Mouse (Mus musculus): ENCODE data around the gene Tm7sf3.
"Not testable (repeated sequence)": the region's sequence is repeated elsewhere in the genome, so short reads cannot be mapped to it uniquely, and the experiment has no call there.

Tm7sf3 gene

DNA sequence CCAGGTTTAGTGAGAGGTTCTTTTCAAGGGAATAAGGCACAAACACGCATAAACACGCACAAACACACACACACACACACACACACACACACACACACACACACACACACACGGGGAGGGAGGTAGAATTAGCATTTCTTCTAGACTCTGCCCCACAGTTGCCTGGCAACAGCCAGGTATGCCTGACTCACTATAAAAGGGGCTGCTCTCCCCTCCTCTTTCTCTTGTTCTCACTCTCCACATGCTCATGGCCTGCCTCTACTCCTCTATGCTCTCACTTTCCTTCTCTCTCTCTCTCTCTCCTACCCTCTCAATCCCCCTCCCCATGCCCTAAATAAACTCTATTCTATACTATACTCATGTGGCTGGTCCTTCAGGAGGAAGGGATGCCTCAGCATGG lies 14.5 kb downstream of the Tm7sf3 start:
- in situ Hi-C loops (cut with MboI; ENCODE audit: low sequenced_read_pairs): no loop called here

DNA sequence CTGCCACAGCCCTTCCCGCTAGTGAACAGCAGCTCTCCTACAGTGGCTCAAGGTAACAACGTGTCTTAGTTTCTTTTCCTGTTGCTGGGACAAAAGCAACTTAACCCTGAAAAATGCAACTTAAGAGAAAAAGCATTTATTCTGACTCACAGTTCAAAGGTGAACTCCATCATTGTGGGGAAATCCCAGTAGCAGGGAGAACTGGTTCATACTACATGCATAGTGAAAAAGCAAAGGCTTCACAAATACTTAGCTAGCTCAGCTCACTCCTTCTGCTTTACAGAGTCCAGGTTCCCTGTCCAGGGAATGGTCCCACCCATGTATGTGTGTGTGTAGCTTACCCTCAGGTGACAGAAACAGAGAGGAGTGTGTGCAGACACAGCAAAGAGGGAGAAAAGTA lies 26.0 kb downstream of the Tm7sf3 start:
- in situ Hi-C loops (cut with MboI; ENCODE audit: low sequenced_read_pairs): no loop called here

DNA sequence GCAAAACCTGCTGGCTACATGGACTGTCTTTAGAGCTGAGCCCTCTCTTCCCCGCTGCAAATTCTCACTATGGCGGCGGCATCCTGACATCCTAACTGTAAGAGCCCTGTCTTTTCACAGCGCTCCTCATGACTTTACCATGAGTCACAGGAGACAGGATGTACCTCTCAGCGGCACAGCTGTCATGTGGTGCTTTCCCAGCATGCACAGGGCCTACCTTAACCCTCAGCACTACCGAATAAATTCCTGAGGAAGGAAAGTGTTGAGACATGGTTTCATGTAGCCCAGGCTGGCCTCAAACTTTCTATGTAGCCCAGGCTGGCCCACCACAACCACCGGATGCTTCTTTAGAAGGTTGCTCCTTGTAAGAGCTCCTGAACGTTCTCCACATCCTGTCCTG lies 26.7 kb downstream of the Tm7sf3 start:
- in situ Hi-C loops (cut with MboI; ENCODE audit: low sequenced_read_pairs): no loop called here

DNA sequence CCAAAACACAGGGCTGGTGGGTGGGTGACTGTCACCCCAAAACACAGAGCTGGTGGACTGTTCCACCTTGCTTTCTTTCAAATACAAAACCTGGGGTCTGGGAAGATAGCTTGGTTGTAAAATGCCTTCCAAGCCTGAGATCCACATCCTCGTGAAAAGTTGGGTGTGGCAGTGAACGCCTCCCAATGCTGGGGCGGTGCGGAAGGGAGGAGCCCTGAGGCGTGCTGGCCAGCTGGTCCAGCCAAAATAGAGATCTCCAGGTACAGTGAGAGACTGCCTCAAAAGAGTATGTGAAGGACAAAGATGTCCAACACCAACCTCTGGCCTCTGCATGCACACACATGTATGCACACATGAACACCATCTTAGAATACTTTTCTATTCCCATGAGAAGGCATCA lies 28.1 kb downstream of the Tm7sf3 start:
- in situ Hi-C loops (cut with MboI; ENCODE audit: low sequenced_read_pairs): no loop called here

DNA sequence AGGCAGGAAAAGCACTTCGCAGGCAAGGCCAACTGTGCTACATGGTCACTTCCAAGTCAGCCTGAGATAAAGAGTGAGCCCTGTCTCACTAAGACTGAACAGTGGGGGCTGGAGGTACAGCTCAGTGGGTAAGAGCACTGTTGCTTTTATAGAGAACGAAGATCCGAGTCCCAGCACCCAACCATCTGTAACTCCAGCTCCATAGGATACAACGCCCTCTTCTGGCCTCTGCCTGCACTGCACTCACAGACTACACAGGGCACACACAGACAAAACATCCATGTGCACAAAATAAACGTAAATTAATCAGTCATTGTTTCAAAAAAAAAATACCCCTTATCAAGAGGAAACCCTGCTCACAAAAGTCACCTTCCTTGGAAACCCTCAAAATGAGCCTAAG lies 28.7 kb downstream of the Tm7sf3 start:
- in situ Hi-C loops (cut with MboI; ENCODE audit: low sequenced_read_pairs): no loop called here

DNA sequence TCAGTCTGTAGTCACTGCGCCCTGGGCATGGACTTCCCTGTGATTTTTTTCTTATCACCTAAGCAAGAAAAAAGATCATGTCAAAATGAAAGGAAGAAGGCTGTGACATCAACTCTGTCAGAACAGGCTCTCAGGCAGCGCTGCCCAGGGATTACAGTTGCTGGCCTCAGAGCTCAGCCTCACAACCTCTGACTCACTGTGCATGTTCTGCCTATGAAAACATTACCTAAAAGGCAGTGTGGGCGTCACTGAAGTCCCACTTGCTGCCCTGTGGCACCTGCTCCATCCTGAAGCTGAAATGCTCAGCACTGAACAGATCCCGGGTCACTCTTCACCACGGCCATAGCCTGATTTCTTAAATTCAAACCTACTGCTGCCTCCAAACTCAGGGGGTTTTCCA lies 29.9 kb downstream of the Tm7sf3 start:
- in situ Hi-C loops (cut with MboI; ENCODE audit: low sequenced_read_pairs): no loop called here

DNA sequence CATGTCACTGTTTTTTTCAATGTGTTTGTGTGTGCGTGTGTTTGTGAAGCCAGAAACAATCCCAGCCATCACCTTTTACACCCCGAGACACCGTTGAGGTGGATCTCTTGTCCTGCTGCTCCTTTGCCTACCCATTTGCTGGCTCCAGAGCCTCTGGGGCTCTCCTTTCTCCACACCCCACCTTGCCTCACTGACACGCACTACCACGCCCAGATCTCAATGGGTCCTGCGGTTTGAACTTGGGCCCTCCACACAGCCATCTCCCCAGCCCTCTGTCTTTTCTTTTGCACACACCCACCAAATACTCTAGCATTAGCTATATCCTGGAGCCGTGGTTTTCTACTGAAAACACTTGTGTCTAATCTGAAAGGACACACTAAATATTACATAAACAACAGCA lies 30.7 kb downstream of the Tm7sf3 start:
- in situ Hi-C loops (cut with MboI; ENCODE audit: low sequenced_read_pairs): no loop called here

DNA sequence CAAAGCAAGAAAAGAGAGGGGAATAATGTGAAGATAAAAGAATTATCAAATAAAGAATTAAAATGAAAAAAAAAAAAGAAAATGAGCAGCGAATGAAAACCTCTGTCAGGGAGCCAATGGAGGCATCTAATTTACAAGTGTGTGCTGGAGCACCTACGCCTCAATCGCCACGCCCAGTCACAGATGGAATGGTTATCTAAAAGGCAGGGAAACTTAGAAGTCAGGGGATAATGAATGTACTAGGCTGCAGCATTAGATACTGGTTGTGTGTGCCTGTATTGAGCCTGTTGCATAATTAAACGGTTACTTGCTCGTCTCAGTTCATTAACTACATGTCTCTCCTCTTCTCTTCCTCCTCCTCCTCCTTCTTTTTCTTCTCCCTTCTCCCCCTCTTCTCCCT lies 31.2 kb downstream of the Tm7sf3 start:
- in situ Hi-C loops (cut with MboI; ENCODE audit: low sequenced_read_pairs): no loop called here

DNA sequence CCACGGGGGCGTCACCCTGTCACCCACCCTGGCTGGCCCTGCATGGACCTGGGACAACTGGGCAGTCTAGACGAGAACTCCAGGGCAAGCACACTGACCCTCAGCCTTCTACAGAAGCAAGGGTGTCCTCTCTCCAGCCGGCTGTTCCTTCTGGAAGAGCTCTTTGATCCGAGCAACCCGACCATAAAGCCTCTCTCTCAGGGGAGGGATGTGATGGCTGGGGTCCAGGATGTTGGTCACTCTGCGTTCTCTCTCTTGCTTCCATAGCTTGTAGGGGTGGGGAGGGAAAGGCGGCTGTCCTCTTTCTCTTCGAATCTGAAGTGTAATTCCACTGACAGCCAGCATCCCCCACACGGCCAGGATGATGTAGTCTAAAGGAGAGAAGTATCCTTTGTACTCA lies 39.0 kb downstream of the Tm7sf3 start:
- in situ Hi-C loops (cut with MboI; ENCODE audit: low sequenced_read_pairs): no loop called here

DNA sequence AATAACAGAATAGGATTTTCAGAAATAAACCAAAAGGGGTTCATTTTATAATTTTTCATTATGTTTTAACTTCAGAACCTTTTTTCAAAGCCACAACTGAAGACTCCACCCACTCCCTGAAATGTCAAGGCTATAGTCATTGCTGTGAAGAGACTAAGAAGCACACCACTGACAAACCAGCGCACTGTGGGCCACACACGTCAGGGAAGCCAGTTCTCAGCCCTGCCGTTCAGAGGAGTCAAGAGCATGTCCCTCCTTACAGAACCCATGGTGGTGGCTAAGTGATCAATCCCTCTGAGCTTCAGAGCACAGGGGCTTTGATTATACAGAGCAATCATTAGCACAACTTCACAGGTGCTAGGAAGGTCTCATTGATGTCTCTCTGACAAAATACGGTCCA lies 40.0 kb downstream of the Tm7sf3 start:
- in situ Hi-C loops (cut with MboI; ENCODE audit: low sequenced_read_pairs): no loop called here

DNA sequence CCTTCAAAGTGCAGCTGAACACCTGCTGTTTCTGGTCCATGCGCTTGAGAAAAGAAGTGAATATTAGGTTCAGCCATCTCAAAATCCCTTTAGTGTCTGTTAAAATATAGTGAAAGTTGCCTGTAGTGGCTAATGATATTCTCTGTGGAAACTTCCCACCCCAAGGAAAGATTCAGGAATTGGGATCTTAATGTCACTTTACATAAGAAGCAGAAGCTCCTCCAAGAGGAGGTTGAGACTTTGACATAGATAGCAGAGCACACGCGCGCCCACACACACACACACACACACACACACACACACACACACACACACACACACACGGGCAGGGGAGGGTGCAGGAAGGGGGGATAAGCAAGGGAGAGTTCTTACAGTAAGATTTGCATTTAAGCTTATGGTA lies 57.5 kb downstream of the Tm7sf3 start:
- in situ Hi-C loops (cut with MboI; ENCODE audit: low sequenced_read_pairs): no loop called here

DNA sequence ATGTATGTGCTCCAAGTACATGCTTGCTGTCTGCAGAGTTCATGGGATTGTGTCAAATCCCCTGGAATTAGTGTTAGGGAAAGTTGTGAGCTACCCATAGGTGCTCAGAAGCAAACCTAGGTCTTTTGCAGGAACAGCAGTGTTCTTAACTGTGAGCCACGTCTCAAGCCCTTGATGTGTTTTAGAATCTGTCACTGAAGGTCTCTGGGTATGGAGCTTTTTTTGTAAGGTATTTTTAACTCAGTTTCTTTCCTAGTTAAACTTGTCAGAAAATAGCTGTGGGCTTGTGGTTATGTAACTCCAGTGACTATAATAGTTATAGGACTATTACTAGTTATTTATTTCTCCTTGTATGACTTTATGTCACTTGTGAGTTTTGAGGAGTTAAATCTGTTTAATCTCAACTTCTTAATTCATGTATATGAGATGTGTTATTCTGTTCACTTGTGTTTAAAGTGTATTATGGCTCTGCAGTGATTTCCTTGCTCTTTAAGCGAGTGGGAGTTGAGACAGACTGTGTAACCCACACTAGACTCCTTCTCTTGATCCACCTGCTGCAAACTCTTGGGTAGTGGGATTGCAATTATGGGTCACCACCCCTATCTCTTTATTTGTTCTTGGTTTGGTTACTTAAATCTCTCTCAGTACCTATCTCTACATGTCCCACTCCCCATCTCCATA lies 59.1 kb downstream of the Tm7sf3 start:
- in situ Hi-C loops (cut with MboI; ENCODE audit: low sequenced_read_pairs): no loop called here

DNA sequence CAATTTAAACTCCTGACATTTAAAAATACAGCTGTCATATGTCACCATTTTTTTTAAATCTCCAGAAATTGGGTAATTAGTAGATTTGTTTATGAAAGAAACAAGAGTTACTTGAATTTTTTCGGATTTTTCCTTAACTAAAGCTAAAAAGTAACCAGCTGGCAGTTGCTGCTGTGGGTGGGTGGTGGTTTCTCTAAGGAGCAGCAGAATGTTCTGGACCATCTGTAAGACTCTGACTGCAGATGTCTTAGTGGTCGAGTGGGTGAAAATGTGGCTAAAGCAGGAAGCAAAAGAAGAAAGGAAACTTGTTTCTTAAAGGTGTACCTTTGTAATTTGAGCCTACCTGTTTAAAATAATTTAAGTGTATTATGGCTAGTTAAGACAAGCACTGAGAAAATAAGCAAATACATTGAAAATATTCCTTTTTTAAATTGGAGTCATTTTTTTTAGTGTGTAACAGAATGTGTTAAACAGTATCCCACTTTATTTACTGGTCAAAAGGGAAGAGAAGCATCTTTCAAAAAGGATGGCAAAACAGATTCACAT lies 62.2 kb downstream of the Tm7sf3 start:
- in situ Hi-C loops (cut with MboI; ENCODE audit: low sequenced_read_pairs): no loop called here

DNA sequence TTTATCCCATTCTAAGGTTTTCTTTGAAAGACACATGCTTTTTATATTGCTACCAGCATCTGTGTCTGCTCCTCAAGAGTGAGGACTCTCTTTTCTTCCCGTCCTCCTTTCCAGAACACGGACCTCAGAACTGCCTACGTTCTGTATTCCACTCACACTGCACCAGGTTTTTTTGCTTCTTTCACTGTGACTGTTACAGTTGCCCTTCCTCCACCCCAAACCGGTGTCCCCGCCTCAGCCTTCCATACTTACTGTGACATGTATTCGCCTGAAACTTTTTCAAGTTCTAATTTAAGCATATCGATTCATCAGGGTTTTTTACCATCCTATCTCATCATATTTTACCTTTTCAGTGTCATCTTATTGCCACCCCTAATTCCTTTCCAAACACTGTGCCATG lies 64.0 kb downstream of the Tm7sf3 start:
- in situ Hi-C loops (cut with MboI; ENCODE audit: low sequenced_read_pairs): no loop called here

DNA sequence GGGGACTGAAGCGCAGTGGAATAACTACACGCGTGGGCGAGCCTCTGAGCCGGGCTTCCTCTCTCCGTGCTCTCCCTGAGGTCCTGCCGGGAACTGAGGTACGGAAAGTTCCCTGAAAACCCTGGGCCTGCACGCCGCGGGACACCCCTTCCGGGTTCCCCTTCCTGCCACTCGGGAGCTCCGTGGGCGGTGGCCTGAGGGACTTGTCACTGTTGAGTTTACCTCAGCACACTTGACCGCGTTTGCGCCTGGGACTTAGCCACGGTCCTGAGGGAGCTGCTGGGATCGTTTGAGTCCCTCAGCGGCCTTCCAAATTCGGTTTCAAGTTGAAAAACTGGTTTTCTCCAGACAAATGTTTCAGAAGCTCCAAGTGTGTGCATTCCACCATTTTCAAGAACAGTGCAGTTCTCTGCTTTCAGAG lies 64.5 kb downstream of the Tm7sf3 start:
- in situ Hi-C loops (cut with MboI; ENCODE audit: low sequenced_read_pairs): no loop called here

DNA sequence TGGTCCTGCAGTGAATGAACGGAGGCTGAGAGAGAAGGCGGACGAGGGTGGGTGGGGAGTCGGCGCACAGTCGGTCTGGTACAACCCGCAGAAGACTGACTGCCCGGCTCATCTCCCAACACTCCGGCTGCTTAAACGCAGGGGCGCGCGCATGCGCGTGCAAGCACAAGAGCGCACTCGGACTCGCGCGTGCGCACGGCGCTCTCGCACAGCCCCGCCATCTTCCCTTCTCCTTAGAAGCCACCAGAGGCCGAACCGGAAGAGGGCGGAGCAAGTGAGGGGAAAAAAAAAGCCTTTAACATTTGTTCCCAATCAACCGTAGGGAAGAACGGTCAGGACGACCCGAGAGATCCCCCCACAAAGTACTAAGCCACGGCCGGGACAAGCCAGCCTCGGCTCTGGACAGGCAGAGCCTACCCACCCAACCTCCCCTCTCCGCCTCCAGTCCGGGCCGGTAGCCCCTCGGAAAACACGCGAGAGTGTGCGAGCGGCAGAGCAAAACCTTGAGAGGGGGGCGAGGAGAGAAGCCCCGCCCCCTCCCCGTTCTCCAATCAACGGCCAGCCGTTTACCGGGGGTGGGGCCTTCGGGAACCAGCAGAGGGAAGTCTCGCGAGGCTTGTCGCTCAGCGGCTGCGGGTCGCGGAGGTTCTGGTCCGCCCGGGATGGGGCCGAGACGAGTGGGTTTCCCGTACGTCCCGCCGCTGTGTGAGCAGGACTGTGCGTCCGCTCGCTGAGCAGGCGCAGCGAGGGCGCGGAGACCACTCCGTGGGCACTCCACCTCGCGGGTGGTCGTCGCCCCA lies 65.1 kb downstream of the Tm7sf3 start, which contains the start of gene Ints13:
Gene Ints13, minus strand, starts transcription at position 526 of the 800 bp plus-strand sequence.
- in situ Hi-C loops (cut with MboI; ENCODE audit: low sequenced_read_pairs): no loop called here

DNA sequence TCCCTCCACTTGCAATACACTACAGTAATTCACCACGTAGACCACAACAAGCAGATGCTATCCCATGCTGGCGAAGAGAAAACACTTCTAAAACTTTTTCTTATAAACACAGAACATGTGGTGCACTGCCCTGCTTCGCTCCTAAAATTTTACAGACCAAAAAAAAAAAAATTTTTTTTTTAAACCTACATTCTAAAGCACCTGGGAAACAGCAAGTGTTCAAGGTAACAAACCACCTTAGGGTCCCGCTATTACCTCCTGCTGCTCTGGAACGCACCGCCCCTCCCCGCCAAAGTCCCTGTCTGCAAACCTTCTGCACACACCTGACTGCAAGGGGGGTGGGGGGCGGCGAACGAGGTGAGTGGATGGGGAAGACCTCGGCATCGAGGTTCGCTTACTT lies 65.7 kb downstream of the Tm7sf3 start, which contains the start of gene Fgfr1op2:
Gene Fgfr1op2, plus strand, starts transcription at position 301 of the 400 bp plus-strand sequence.
- in situ Hi-C loops (cut with MboI; ENCODE audit: low sequenced_read_pairs): no loop called here

DNA sequence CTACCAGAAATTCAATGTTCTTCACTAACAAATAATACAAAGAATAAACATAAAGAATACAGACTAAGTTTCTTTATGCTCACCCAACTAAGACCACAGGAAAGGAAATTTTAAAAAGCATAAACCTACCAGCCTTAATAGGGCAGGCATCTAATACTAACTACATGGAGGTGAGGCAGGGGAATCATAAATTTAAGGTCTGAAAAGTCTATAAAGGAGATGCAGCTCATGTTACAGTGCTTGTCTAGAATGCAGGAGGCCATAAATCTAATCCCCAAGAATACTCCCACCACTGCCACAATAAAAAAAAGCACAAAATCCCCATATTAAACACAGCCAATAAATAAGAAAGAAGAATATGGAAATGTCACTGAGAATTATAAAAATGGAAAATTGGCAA lies 70.6 kb downstream of the Tm7sf3 start:
- in situ Hi-C loops (cut with MboI; ENCODE audit: low sequenced_read_pairs): no loop called here

DNA sequence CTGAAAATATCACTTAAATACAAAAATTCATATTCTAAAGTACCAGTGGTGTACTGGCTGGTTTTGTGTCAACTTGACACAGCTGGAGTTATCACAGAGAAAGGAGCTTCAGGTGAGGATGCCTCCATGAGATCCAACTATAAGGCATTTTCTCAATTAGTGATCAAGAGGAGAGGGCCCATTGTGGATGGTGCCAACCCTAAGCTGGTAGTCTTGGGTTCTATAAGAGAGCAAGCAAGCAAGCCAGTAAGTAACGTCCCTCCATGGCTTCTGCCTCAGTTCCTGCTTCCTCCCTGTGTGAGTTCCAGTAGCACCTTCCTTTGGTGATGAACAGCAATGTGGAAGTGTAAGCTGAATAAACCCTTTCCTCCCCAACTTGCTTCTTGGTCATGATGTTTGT lies 80.2 kb downstream of the Tm7sf3 start:
- in situ Hi-C loops (cut with MboI; ENCODE audit: low sequenced_read_pairs): not testable (repeated sequence)

Measured in CH12F3 (cell line).